Comparison of ENCODE assay signal across 19 mouse cellular contexts in genomic region chr4:28901496-28901895, GRCm38 (mm10).
A peak's percentile ranks its signal among the peaks of the same experiment; 100 is the strongest.
DNase-seq lines count a peak whose midpoint lies in the region; ATAC-seq lines count a peak whose summit lies in the region.
"Had no signal": no experiment of that assay in that cellular context is flagged by ENCODE, and none has a peak within 500 bp of the region (broad histone marks: within the 10 kb centered on the region; RNA-seq: fewer than 3 reads in every experiment).

No protein-coding gene starts in this region.

- H3K4me2 ChIP-seq in heart, embryonic 11.5 days: no peak overlapping the region
- H3K4me2 ChIP-seq: heart, embryonic 13.5 days; limb, embryonic 13.5 days; lung, embryonic 15.5 days; neural tube, embryonic 15.5 days had no signal

- no peaks in the 10 kb centered on the region for H3K27me3 ChIP-seq in heart, embryonic 11.5 days (ENCODE audit: control insufficient read depth, insufficient read depth, low read length)
- H3K27me3 ChIP-seq: heart, embryonic 13.5 days; limb, embryonic 13.5 days; lung, embryonic 15.5 days; neural tube, embryonic 15.5 days had no signal

- peak; percentile 81 for ATAC-seq in frontal cortex, adult (ENCODE audit: low TSS enrichment)
- ATAC-seq in heart, embryonic 11.5 days (replicated peaks; ENCODE audit: insufficient number of reproducible peaks, low FRiP score, low TSS enrichment): no peak
- ATAC-seq: midbrain, embryonic 16.5 days had no signal

- H3K9me3 ChIP-seq in heart, embryonic 11.5 days (replicated peaks; ENCODE audit: control insufficient read depth, low read length): no peaks in the 10 kb centered on the region
- H3K9me3 ChIP-seq: heart, embryonic 13.5 days; limb, embryonic 13.5 days; lung, embryonic 15.5 days; neural tube, embryonic 15.5 days had no signal

- DNase-seq in frontal cortex, postnatal 25 days (ENCODE audit: low spot score in 2 of 2): no peak
- peak; percentile 21 for DNase-seq in right cerebral cortex, postnatal 25 days
- DNase-seq in right cerebral cortex, adult 2 months (ENCODE audit: low spot score in 2 of 2): no peak
- DNase-seq in cerebellum, adult 9-10 months: peak; percentile 43
- no peak for DNase-seq in ovary, postnatal 14 days (ENCODE audit: low spot score)
- DNase-seq: B cell, adult 2 months; heart, postnatal 36 days; kidney, adult 11 months; kidney, postnatal 10 days; lung, postnatal 4 days had no signal

- no peak overlapping the region for H3K27ac ChIP-seq in heart, embryonic 11.5 days (ENCODE audit: low read depth, low read length)
- H3K27ac ChIP-seq: heart, embryonic 13.5 days; limb, embryonic 13.5 days; liver, embryonic 14.5 days; lung, embryonic 15.5 days; neural tube, embryonic 15.5 days; stomach, postnatal 0 days had no signal

- WGBS in heart, embryonic 11.5 days (ENCODE audit: insufficient replicate concordance): 90% methylated on average over 5 of the region's 5 CpGs

- no peaks in the 10 kb centered on the region for H3K4me1 ChIP-seq in heart, embryonic 11.5 days (ENCODE audit: control insufficient read depth, insufficient read depth, low read length)
- H3K4me1 ChIP-seq: limb, embryonic 13.5 days; lung, embryonic 15.5 days; neural tube, embryonic 15.5 days had no signal

- H3K9ac ChIP-seq in heart, embryonic 11.5 days (ENCODE audit: low read depth, low read length): no peak overlapping the region
- H3K9ac ChIP-seq: heart, embryonic 13.5 days; limb, embryonic 13.5 days; liver, embryonic 14.5 days; lung, embryonic 15.5 days; neural tube, embryonic 15.5 days had no signal

- no peak overlapping the region for H3K4me3 ChIP-seq in heart, embryonic 11.5 days (ENCODE audit: low read depth, low read length)
- H3K4me3 ChIP-seq: heart, embryonic 13.5 days; limb, embryonic 13.5 days; lung, embryonic 15.5 days; neural tube, embryonic 15.5 days had no signal

- no peaks in the 10 kb centered on the region for H3K36me3 ChIP-seq in heart, embryonic 11.5 days (ENCODE audit: control insufficient read depth, insufficient read depth, low read length)
- H3K36me3 ChIP-seq: heart, embryonic 13.5 days; limb, embryonic 13.5 days; lung, embryonic 15.5 days; neural tube, embryonic 15.5 days had no signal

Comparison
In these comparisons a context has a peak if more than half of its experiments do, and no peak if none do; other contexts are left out.
1. DNase-seq: peak in right cerebral cortex, postnatal 25 days (single experiment) and cerebellum, adult 9-10 months (single experiment); none in frontal cortex, postnatal 25 days (0 of 2), right cerebral cortex, adult 2 months (0 of 2) and ovary, postnatal 14 days (single experiment).